Mouse (Mus musculus) testis, adult 2 months (tissue): ENCODE measurements around the gene Gm44579. TPM values are rescaled to one million over a fixed set of nuclear protein-coding genes. Genes with fewer than 3 reads are reported as not detected.
A peak's percentile ranks its signal among the peaks of the same experiment; 100 is the strongest.

Experiments used
- H3K27ac ChIP-seq: fragments of 200-500 bp; 2 replicates; pipeline ENCODE4 v1.5.1; 2012; ENCODE audit warnings: low read depth, low read length; ENCODE audit not compliant: control insufficient read depth, insufficient read depth
- H3K27me3 ChIP-seq: fragments of 200-500 bp; 2 replicates; pipeline ENCODE4 v1.6.1; 2012; ENCODE audit warnings: mild to moderate bottlenecking, low read length, moderate library complexity; ENCODE audit not compliant: control insufficient read depth, insufficient read depth
- H3K36me3 ChIP-seq: fragments of 200-500 bp; 2 replicates; pipeline ENCODE4 v1.6.1; 2012; ENCODE audit warnings: mild to moderate bottlenecking, low read length; ENCODE audit not compliant: control insufficient read depth, insufficient read depth
- H3K4me1 ChIP-seq: fragments of 200-500 bp; 2 replicates; pipeline ENCODE4 v1.6.1; 2012; ENCODE audit warnings: low read length; ENCODE audit not compliant: control insufficient read depth, insufficient read depth
- H3K4me3 ChIP-seq: fragments of 200-500 bp; 2 replicates; pipeline ENCODE4 v1.5.1; 2012; ENCODE audit warnings: low read depth, mild to moderate bottlenecking, low read length, moderate library complexity, mixed read lengths; ENCODE audit not compliant: control insufficient read depth
- CTCF ChIP-seq: fragments of 200-500 bp; IDR thresholded peaks from 2 replicates; pipeline ENCODE4 v1.5.1; 2012; ENCODE audit warnings: low read depth, mild to moderate bottlenecking, inconsistent platforms, low read length, moderate library complexity; ENCODE audit not compliant: control insufficient read depth, insufficient read depth, insufficient replicate concordance
- POLR2A ChIP-seq: fragments of 200-500 bp; IDR thresholded peaks from 2 replicates; pipeline ENCODE4 v1.6.1; 2012; ENCODE audit warnings: low read depth, mild to moderate bottlenecking, inconsistent platforms, low read length, moderate library complexity; ENCODE audit not compliant: control insufficient read depth
- polyA plus RNA-seq: library from polyadenylated mRNA; depleted of rRNA; stranded (reverse); fragments of >200 nt; gene quantifications from 2 replicates; pipeline ENCODE4 v1.2.3, GENCODE M21; 2012; rRNA removed

The Gm44579 gene
- not detected in 2 replicates for polyA plus RNA-seq

- Histone ChIP-seq H3K36me3 (no peaks in the 10 kb centered on the region), H3K27ac (no peak within 1 kb of the TSS), H3K4me3 (no peak within 1 kb of the TSS), H3K4me1 (peaks cover 5% of the 10 kb centered on the region), H3K27me3 (no peaks in the 10 kb centered on the region)
- TF ChIP-seq POLR2A (no peak), CTCF (no peak)
Observed at GRCm38 (mm10) chr15:98220877-98221276, at the start of gene Gm44579, which contains the start of gene Olfr287. Gm44579 (minus strand) TSS chr15:98220977. Olfr287 (minus strand) TSS chr15:98221056.

DNA sequence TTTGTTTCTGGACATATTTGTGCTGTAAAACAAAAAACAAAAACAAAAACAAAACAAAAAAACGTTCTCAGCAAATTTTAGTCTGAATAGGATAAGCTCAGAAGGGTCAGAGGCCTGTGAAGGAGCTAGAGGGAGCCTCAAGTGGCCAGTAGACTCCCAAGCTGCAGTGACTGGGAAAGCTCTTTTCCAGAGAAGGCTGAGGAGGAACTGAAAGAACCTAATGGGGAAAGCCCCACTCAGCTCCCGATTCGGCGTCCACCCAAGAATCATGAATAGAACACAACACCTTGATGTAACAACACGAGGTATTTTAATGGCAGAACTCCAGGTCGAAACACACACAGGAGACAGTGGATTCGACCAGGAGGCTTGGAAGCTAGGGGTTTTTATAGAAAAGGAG lies 37.0 kb upstream of the Gm44579 start:
- Histone ChIP-seq H3K27me3 (no peaks in the 10 kb centered on the region), H3K36me3 (no peaks in the 10 kb centered on the region), H3K27ac (no peak overlapping the region), H3K4me3 (peak overlapping the region; percentile 63), H3K4me1 (peaks cover 3% of the 10 kb centered on the region)
- TF ChIP-seq POLR2A, result no peak
- no peak for TF ChIP-seq CTCF

GRCm38 (mm10) chr15:98257193-98257592 lies 36.4 kb upstream of the Gm44579 start, which contains the start of gene H1fnt:
H1fnt (minus strand) TSS chr15:98257293.
- Histone ChIP-seq H3K4me3 (peak within 1 kb of the TSS; percentile 84), H3K27ac (peak within 1 kb of the TSS; percentile 78), H3K36me3 (no peaks in the 10 kb centered on the region), H3K27me3 (no peaks in the 10 kb centered on the region), H3K4me1 (peaks cover 3% of the 10 kb centered on the region)
- TF ChIP-seq POLR2A (peak; percentile 22; the same call in 1 of the 2 replicates), CTCF (no peak)

- Histone ChIP-seq H3K4me1 (peaks cover 3% of the 10 kb centered on the region), H3K4me3 (peak overlapping the region; percentile 84), H3K27me3 (no peaks in the 10 kb centered on the region), H3K27ac (peak overlapping the region; percentile 18; the same call in 1 of the 2 replicates), H3K36me3 (no peaks in the 10 kb centered on the region)
- peak; percentile 64; the same call in 1 of the 2 replicates for TF ChIP-seq POLR2A
- no peak for TF ChIP-seq CTCF
Observed at GRCm38 (mm10) chr15:98256271-98256670, 35.5 kb upstream of the Gm44579 start.

DNA sequence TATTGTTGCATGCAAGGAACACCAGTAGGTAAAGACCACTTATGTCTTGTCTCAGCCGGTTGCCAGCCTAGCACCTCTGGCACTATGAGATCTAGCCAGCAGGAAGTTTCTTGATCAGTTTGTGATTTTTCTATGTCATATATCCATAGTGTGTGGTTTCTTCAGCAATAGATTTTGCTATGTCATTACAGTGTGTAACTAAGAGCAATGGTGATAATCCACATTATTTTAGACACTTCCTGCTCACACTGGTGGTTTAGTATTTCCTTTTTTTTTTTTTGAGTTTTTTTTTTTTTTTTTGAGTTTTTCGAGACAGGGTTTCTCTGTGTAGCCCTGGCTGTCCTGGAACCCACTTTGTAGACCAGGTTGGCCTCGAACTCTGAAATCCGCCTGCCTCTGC lies 14.7 kb upstream of the Gm44579 start:
- TF ChIP-seq POLR2A (no peak), CTCF (no peak)
- H3K36me3 ChIP-seq, result no peaks in the 10 kb centered on the region
- no peaks in the 10 kb centered on the region for H3K27me3 ChIP-seq
- H3K27ac ChIP-seq, result no peak overlapping the region
- no peak overlapping the region for H3K4me3 ChIP-seq
- H3K4me1 ChIP-seq, result no peaks in the 10 kb centered on the region

GRCm38 (mm10) chr15:98234350-98234749 lies 13.6 kb upstream of the Gm44579 start, which contains the start of gene Olfr286:
Olfr286 (minus strand) TSS chr15:98234450.
- Histone ChIP-seq H3K27ac (no peak within 1 kb of the TSS), H3K4me3 (no peak within 1 kb of the TSS), H3K27me3 (no peaks in the 10 kb centered on the region), H3K36me3 (no peaks in the 10 kb centered on the region), H3K4me1 (no peaks in the 10 kb centered on the region)
- no peak for TF ChIP-seq POLR2A
- TF ChIP-seq CTCF, result no peak

DNA sequence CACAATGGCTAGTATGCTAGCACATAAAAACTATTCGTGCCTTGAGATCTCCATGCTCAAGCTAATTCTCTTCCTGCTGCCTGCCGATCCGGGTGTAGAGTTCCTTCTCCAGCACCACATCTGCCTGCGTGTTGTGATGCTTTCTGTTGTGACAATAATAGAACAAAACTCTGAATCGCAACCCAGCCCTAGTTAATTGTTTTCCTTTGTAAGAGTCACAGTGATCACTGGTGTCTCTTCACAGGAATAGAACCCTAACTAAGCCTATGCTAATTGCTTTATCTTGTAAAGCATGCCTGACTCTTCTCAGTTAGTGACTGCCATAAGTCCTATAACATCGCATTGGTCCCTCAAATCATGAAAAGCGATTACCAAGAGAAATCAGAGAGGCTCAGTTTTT lies 5.3 kb upstream of the Gm44579 start:
- Histone ChIP-seq H3K4me3 (no peak overlapping the region), H3K27me3 (no peaks in the 10 kb centered on the region), H3K36me3 (no peaks in the 10 kb centered on the region), H3K4me1 (peaks cover 5% of the 10 kb centered on the region), H3K27ac (no peak overlapping the region)
- no peak for TF ChIP-seq POLR2A
- TF ChIP-seq CTCF, result no peak
